Mouse (Mus musculus) forebrain, embryonic 14.5 days (tissue): Measurements from ENCODE around the gene Hmcn2. TPM values are rescaled to one million over a fixed set of nuclear protein-coding genes. Genes with fewer than 3 reads are reported as not detected.

ENCODE experiments used
- ATAC-seq: fragments of 200-750 bp; cut with Nextera tagmentation; 2 replicates; pipeline ENCODE4 v1.8.0; 2017; ENCODE audit warnings: mild to moderate bottlenecking, moderate library complexity
- DNase-seq: peaks from one replicate; pipeline ENCODE4 v3.0.0-alpha.2; 2015; ENCODE audit warnings: low spot score
- H3K27ac ChIP-seq: fragments of 300-500 bp; sonication (generic); 2 replicates; pipeline ENCODE4 v1.5.1; 2014; ENCODE audit warnings: low read depth, mild to moderate bottlenecking, control low read depth, low read length, moderate library complexity
- H3K27me3 ChIP-seq: fragments of 300-500 bp; sonication (generic); replicated peaks from 2 replicates; pipeline ENCODE4 v1.6.1; 2014; ENCODE audit warnings: low read length, control low read depth, mixed read lengths; ENCODE audit not compliant: control insufficient read depth, insufficient read depth
- H3K36me3 ChIP-seq: fragments of 300-500 bp; sonication (generic); 2 replicates; pipeline ENCODE4 v1.6.1; 2014; ENCODE audit warnings: low read length, control low read depth; ENCODE audit not compliant: control insufficient read depth, insufficient read depth
- H3K4me1 ChIP-seq: fragments of 300-500 bp; sonication (generic); 2 replicates; pipeline ENCODE4 v1.6.1; 2014; ENCODE audit warnings: antibody characterized with exemption, low read length, control low read depth; ENCODE audit not compliant: control insufficient read depth, insufficient read depth
- H3K4me2 ChIP-seq: fragments of 300-500 bp; sonication (generic); 2 replicates; pipeline ENCODE4 v1.6.1; 2014; ENCODE audit warnings: mild to moderate bottlenecking, control low read depth, low read length
- H3K4me3 ChIP-seq: fragments of 300-500 bp; sonication (generic); 2 replicates; pipeline ENCODE4 v1.5.1; 2014; ENCODE audit warnings: low read depth, low read length, control low read depth
- H3K9ac ChIP-seq: fragments of 300-500 bp; sonication (generic); 2 replicates; pipeline ENCODE4 v1.6.1; 2014; ENCODE audit warnings: mild to moderate bottlenecking, low read length, control low read depth, moderate library complexity
- H3K9me3 ChIP-seq: fragments of 300-500 bp; sonication (generic); replicated peaks from 2 replicates; pipeline ENCODE4 v1.6.1; 2016; ENCODE audit warnings: low read length, control low read depth, mixed read lengths; ENCODE audit not compliant: control insufficient read depth
- WGBS: fragments of 180-500 bp; shearing (Covaris S2); extraction: QIAGEN DNeasy Blood & Tissue Kit; methylation state at CpG from one replicate; pipeline ENCODE4 v1.1.7; 2014; 5-methylcytosine and 5-hydroxymethylcytosine counted together
- polyA plus RNA-seq: library from polyadenylated mRNA; unstranded; fragments of >200 nt; fragmentation: Nextera tagmentation; extraction: Ambion mirVana; gene quantifications from 2 replicates; pipeline ENCODE4 v1.2.1, GENCODE M21; 2014

Gene Hmcn2
- polyA plus RNA-seq, 1 experiment from 2014 or later: 0.17 TPM

DNA sequence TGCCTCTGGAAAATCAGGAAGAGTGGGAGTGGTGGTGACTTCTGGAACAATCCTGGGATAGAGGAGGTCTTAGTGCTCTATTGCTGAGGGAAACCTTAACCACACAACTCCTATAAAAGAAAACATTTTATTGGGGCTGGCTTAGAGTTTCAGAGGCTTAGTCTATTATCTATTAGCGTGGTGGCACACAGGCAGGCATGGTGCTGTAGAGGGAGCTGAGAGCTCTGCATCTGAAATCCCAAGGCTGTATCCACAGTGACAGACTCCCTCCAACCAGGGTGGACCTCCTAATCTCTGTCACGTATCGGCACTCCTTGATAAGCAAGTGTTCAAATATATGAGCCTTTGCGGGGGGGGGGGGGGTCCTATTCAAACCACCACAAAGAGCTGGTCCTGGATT, 15.4 kb upstream of the Hmcn2 start:
- Histone ChIP-seq H3K9ac (no peak overlapping the region), H3K9me3 (no peaks in the 10 kb centered on the region), H3K4me2 (peak overlapping the region; percentile 46), H3K4me1 (0 out of 2 replicates have a peak, but pooled peaks cover 3% of the 10 kb centered on the region), H3K36me3 (peaks cover 4% of the 10 kb centered on the region; the same call in 1 of the 2 replicates), H3K4me3 (no peak overlapping the region), H3K27me3 (no peaks in the 10 kb centered on the region), H3K27ac (no peak overlapping the region)
- DNase-seq: no peak
- WGBS: 35% methylated on average over 4 of the region's 4 CpGs
- ATAC-seq: no peak; the same call in 1 of the 2 replicates

DNA sequence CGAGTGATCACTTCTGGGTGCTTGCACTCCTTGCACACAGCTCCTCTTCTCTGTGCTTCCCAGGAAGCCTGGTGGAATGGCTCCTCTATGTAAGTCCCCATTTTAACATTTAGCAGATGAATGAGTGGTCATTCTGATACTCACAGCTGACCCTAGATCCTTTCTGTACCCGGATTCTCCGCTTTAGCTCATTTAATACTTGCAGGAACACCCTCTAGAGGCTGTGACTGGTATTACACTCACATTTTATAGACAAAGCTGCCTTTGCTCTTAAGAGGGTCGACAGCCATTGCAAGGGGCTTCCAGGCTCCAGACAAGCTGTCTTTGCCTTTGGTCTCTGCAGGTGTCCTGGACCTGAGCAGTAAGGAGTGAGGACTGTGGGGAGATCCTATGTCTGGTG, 14.9 kb upstream of the Hmcn2 start:
- Histone ChIP-seq H3K9me3 (no peaks in the 10 kb centered on the region), H3K9ac (no peak overlapping the region), H3K4me3 (no peak overlapping the region), H3K27me3 (no peaks in the 10 kb centered on the region), H3K36me3 (no peaks in the 10 kb centered on the region), H3K4me2 (no peak overlapping the region), H3K4me1 (0 out of 2 replicates have a peak, but pooled peaks cover 3% of the 10 kb centered on the region), H3K27ac (no peak overlapping the region)
- DNase-seq (peak; percentile 91), ATAC-seq (no peak)
- 19% methylated on average over 4 of the region's 4 CpGs for WGBS

GRCm38 (mm10) chr2:31299996-31300395, 14.2 kb upstream of the Hmcn2 start:
- ATAC-seq (no peak), DNase-seq (no peak)
- 80% methylated on average over 10 of the region's 10 CpGs for WGBS
- H3K4me2 ChIP-seq: no peak overlapping the region
- 0 out of 2 replicates have a peak, but pooled peaks cover 3% of the 10 kb centered on the region for H3K4me1 ChIP-seq
- H3K27me3 ChIP-seq: no peaks in the 10 kb centered on the region
- no peaks in the 10 kb centered on the region for H3K36me3 ChIP-seq
- no peaks in the 10 kb centered on the region for H3K9me3 ChIP-seq
- H3K27ac ChIP-seq: no peak overlapping the region
- H3K4me3 ChIP-seq: no peak overlapping the region
- no peak overlapping the region for H3K9ac ChIP-seq

GRCm38 (mm10) chr2:31303177-31303576, 11.0 kb upstream of the Hmcn2 start:
- no peak overlapping the region for H3K9ac ChIP-seq
- 84% methylated on average over 9 of the region's 9 CpGs for WGBS
- no peaks in the 10 kb centered on the region for H3K27me3 ChIP-seq
- 0 out of 2 replicates have a peak, but pooled peaks cover 3% of the 10 kb centered on the region for H3K4me1 ChIP-seq
- H3K36me3 ChIP-seq: no peaks in the 10 kb centered on the region
- no peak overlapping the region for H3K27ac ChIP-seq
- no peak overlapping the region for H3K4me2 ChIP-seq
- DNase-seq: no peak
- H3K4me3 ChIP-seq: no peak overlapping the region
- no peak for ATAC-seq
- H3K9me3 ChIP-seq: no peaks in the 10 kb centered on the region; the same call in 1 of the 2 replicates

DNA sequence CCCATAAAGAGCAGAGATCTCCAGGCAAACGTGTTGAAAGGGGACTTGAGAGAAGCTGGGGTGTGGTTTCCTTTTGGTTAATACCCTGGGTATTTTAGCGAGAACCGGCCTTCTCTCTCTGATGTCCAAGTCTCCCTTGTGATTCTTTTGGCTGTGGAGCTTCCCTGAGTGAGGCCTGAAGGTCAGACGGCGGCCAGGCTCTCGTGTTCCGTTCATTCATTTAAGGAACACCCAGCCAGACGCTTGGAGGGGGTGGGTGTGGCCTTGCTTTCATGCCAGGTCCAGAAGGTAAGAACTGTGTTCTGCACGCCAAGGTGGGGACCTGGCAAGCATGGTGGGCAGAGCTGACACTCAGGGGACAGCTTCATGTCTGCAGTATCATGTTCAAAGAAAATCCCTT, 10.0 kb upstream of the Hmcn2 start:
- Histone ChIP-seq H3K4me3 (no peak overlapping the region), H3K9me3 (no peaks in the 10 kb centered on the region; the same call in 1 of the 2 replicates), H3K4me1 (no peaks in the 10 kb centered on the region), H3K9ac (no peak overlapping the region), H3K27me3 (no peaks in the 10 kb centered on the region), H3K36me3 (no peaks in the 10 kb centered on the region), H3K4me2 (no peak overlapping the region), H3K27ac (no peak overlapping the region)
- WGBS: 80% methylated on average over 9 of the region's 9 CpGs
- ATAC-seq (no peak), DNase-seq (no peak)

DNA sequence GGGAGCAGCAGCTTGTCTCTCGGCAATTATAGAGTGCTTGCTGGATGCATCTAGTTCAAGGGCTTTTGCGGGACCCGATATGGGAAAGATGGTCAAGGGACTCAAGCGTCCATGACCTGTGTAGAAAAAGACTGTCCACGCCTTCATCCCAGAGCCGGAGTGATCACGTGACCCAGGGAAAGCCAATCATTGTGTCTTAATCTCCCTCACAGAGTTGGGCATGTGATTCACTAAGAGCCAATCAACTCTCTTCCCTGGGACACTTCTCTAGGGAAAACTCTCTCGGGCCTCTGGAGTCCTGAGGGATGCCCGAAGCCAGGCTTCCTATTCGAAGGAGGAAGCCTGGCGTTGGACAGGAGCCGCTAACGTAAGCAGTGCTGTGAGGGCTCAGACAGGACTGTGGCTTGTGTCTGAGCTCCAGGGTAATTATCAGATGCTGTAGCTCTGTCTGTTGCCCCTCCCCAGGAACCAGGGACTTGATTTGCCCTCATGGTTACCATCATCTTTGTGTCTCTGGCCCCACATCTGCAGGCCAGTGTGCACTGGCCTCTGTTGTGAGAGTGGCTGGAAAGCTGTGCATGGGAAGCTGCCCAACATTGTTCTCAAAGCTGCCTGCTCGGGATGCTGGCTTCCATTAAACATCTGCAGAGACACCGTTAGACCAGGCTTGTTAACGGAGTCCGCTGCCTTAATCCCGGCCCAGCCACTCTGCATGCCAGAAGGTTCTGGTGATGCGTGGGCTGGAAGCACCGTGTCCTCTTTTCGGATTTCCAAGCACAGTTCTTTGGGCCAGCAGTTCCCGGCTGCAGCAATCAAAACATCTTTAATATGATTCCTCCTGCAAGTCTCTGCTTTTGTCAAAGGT, 9.2 kb upstream of the Hmcn2 start:
- Histone ChIP-seq H3K4me2 (no peak overlapping the region), H3K9me3 (no peaks in the 10 kb centered on the region; the same call in 1 of the 2 replicates), H3K27me3 (no peaks in the 10 kb centered on the region), H3K9ac (no peak overlapping the region), H3K4me1 (no peaks in the 10 kb centered on the region), H3K4me3 (no peak overlapping the region), H3K27ac (no peak overlapping the region), H3K36me3 (no peaks in the 10 kb centered on the region)
- DNase-seq: no peak
- 77% methylated on average over 22 of the region's 22 CpGs for whole genome bisulfite sequencing
- ATAC-seq: no peak

DNA sequence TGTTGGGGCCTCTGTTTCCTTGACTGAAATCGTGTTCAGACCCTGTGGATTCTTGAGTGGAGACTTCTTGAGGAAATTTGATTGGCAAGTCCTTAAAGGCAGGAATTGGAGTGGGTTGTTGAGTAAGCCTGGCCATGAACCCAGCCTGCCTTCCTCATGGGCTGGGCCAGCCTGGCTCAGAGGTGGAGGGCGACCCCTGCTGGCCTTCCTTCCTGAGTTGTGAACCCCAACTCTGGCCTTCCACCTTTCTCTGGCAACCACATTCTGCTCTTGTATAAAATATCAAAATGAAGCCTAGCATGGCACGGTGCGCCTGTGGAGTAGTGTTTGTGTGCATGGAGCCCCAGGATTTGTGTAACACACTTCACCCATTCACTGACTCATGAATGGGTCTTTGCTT, 8.5 kb upstream of the Hmcn2 start:
- Histone ChIP-seq H3K4me2 (no peak overlapping the region), H3K4me1 (no peaks in the 10 kb centered on the region), H3K4me3 (no peak overlapping the region), H3K9me3 (no peaks in the 10 kb centered on the region; the same call in 1 of the 2 replicates), H3K9ac (no peak overlapping the region), H3K36me3 (no peaks in the 10 kb centered on the region), H3K27ac (no peak overlapping the region), H3K27me3 (no peaks in the 10 kb centered on the region)
- 47% methylated on average over 4 of the region's 4 CpGs for WGBS
- no peak for ATAC-seq
- no peak for DNase-seq

DNA sequence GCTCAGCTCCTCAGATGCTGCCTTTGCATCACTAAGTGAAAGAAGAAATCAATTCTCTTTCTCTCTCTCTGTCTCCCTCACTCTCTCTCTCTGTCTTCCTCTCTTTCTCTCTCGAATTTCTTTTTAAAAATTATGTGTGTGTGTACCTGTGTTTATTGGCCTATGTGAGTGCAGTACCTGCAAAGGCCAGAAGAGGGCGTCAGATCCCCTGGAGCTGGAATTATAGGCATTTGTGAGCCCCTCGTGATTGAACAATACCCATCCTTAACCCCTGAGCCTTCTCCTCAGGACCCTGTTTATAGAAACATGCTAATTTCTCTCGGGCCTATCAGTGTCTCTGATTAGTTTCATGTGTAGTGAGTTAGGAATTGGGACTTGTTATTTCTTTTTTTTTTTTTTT, 6.0 kb upstream of the Hmcn2 start:
- no peak for ATAC-seq
- 63% methylated on average over 4 of the region's 4 CpGs for WGBS

DNA sequence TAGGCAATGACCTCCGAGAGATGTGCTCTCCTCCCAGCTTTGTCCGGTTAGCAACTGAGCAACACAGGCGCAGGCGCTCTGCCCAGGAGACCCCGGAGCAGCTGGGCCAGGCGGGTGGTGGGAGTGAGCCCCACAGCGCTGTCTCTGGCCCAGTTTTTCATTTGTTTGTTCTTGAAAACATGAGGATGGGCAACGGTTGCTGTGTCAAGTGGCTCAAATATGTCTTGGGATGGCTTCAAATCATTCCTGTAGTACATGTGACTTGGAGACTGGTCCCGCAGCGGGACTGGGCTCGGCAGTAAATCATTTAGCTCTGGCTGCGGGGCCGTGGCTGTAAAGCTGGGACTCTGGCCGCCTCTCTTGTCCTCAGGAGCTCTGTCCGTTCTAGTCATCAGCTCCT, 4.7 kb upstream of the Hmcn2 start:
- Histone ChIP-seq H3K4me2 (no peak overlapping the region), H3K27me3 (peaks cover 28% of the 10 kb centered on the region), H3K27ac (no peak overlapping the region), H3K9ac (no peak overlapping the region), H3K9me3 (no peaks in the 10 kb centered on the region; the same call in 1 of the 2 replicates), H3K4me3 (no peak overlapping the region), H3K36me3 (no peaks in the 10 kb centered on the region), H3K4me1 (no peaks in the 10 kb centered on the region)
- ATAC-seq: no peak
- no peak for DNase-seq
- WGBS: 76% methylated on average over 15 of the region's 15 CpGs

More for the DNA sequence above, 6.0 kb upstream of the Hmcn2 start:
- Histone ChIP-seq H3K4me1 (no peaks in the 10 kb centered on the region), H3K4me3 (no peak overlapping the region), H3K9me3 (no peaks in the 10 kb centered on the region; the same call in 1 of the 2 replicates), H3K36me3 (no peaks in the 10 kb centered on the region), H3K27ac (no peak overlapping the region), H3K4me2 (no peak overlapping the region), H3K27me3 (peaks cover 15% of the 10 kb centered on the region), H3K9ac (no peak overlapping the region)
- DNase-seq: no peak
